Mouse (Mus musculus): ENCODE measurements around the gene Zglp1. TPM values are rescaled to one million over a fixed set of nuclear protein-coding genes. Genes with fewer than 3 reads are reported as not detected.
A peak's percentile ranks its signal among the peaks of the same experiment; 100 is the strongest.

The Zglp1 gene
- polyA plus RNA-seq, 1 experiment from 2014 or later = 0.51 TPM

DNA sequence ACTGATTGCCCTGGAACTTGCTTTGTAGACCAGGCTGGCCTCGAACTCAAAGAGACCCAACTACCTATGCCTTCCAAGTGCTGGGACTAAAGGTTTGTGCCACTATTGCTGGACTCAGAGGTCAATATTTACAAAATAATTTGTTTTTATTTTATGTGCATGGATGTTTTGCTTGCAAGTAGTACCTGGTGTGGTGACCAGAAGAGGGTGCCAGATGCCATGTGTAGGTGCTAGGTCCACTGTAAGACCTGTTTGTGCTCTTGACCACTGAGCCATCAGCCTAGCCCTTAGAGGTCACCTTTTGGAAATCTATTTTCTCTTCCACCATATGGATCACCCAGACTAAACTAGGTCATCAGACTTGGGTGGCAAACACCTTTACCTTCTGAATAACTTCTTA lies 44.2 kb downstream of the Zglp1 start:
- ATAC-seq (no peak), DNase-seq (no peak)
- Histone ChIP-seq H3K9ac (replicated peaks) (no peak overlapping the region), H3K36me3 (replicated peaks; ENCODE audit: insufficient read depth, low read length) (peaks cover 38% of the 10 kb centered on the region), H3K27ac (ENCODE audit: low read depth) (no peak overlapping the region), H3K4me1 (ENCODE audit: insufficient read depth) (peaks cover 2% of the 10 kb centered on the region; the same call in 1 of the 2 replicates), H3K4me2 (ENCODE audit: low read depth, low read length) (no peak overlapping the region), H3K4me3 (ENCODE audit: low read depth, low read length) (no peak overlapping the region), H3K9me3 (ENCODE audit: low read length) (no peaks in the 10 kb centered on the region), H3K27me3 (ENCODE audit: insufficient read depth, low read length) (no peaks in the 10 kb centered on the region)
- TF ChIP-seq EP300 (IDR thresholded peaks at IDR 0.05; ENCODE audit: low read depth) = no peak
- peak; percentile 43 for TF ChIP-seq CTCF (IDR thresholded peaks at IDR 0.05; ENCODE audit: low read depth)
- WGBS (ENCODE audit: insufficient replicate concordance) = 84% methylated on average over 1 of the region's 1 CpGs

DNA sequence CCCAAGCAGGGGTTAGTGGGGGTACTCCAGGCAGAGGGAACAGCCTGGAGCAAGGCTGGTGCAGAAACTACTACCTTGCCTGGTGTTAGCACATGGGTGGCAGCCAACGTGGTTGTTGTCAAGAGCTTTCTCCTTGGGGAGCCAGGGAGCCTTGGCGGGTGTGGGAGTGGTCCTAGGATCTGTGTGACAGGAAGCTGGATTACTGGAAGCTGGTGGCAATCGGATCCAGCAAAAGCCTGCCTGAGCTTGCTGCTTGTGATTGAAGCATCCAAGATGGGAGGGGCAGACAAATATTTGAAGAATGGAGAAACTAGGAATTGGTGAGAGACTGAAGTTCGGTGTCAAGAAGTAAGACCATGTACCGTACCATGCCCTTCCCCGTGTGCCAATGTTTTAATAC lies 44.6 kb downstream of the Zglp1 start:
- Histone ChIP-seq H3K27me3 (ENCODE audit: insufficient read depth, low read length) (no peaks in the 10 kb centered on the region), H3K9ac (replicated peaks) (no peak overlapping the region), H3K4me3 (ENCODE audit: low read depth, low read length) (no peak overlapping the region), H3K36me3 (replicated peaks; ENCODE audit: insufficient read depth, low read length) (peaks cover 34% of the 10 kb centered on the region), H3K27ac (ENCODE audit: low read depth) (no peak overlapping the region), H3K4me1 (ENCODE audit: insufficient read depth) (peaks cover under 1% of the 10 kb centered on the region), H3K4me2 (ENCODE audit: low read depth, low read length) (no peak overlapping the region), H3K9me3 (ENCODE audit: low read length) (no peaks in the 10 kb centered on the region)
- TF ChIP-seq CTCF (IDR thresholded peaks at IDR 0.05; ENCODE audit: low read depth) = no peak
- no peak for TF ChIP-seq EP300 (IDR thresholded peaks at IDR 0.05; ENCODE audit: low read depth)
- ATAC-seq = no peak
- 69% methylated on average over 6 of the region's 6 CpGs for WGBS (ENCODE audit: insufficient replicate concordance)
- no peak for DNase-seq

DNA sequence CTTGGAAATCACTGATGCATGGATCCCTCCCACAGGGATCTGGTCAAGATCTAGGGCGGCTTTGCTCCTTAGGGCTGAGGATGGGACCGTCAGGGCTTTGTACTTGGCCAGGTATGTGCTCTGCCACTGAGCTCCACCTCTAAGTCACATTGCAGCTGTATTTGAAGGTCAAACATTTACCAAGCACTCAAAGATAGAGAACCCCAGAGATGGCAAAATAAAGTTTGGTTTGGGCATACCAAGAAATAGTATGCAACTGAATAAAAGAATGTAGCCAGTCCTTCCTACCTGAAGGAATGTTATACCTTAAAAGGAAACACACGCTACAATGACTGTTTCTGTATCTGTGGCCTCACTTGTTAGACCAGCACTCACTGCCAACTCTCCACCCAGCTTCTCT lies 45.5 kb downstream of the Zglp1 start:
- Histone ChIP-seq H3K9ac (replicated peaks) (no peak overlapping the region), H3K4me2 (ENCODE audit: low read depth, low read length) (no peak overlapping the region), H3K9me3 (ENCODE audit: low read length) (no peaks in the 10 kb centered on the region), H3K4me3 (ENCODE audit: low read depth, low read length) (no peak overlapping the region), H3K27me3 (ENCODE audit: insufficient read depth, low read length) (no peaks in the 10 kb centered on the region), H3K36me3 (replicated peaks; ENCODE audit: insufficient read depth, low read length) (peaks cover 25% of the 10 kb centered on the region), H3K4me1 (ENCODE audit: insufficient read depth) (peaks cover 9% of the 10 kb centered on the region), H3K27ac (ENCODE audit: low read depth) (no peak overlapping the region)
- WGBS (ENCODE audit: insufficient replicate concordance) = 76% methylated on average over 3 of the region's 3 CpGs
- no peak for DNase-seq
- ATAC-seq = no peak
- TF ChIP-seq EP300 (IDR thresholded peaks at IDR 0.05; ENCODE audit: low read depth) (no peak), CTCF (IDR thresholded peaks at IDR 0.05; ENCODE audit: low read depth) (no peak)

DNA sequence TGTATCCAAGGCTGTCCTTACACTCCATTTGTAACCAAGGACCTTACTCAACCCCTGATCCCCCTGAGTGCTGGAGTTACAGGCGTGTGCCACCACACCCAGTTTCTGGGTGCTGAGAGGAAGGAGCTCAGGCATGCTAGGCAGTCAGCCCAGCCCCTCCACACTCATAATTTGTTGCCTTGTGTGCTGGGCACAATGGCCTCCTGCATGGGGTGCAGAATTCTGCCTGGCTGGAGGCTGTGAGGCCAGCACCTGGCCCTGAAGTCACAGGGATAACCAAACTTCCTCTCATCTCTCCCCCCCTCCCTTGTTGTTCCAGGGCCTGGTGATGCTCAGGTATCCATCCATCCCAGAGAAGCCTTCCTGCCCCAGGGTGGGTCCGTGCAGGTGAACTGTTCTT lies 48.3 kb downstream of the Zglp1 start:
- DNase-seq = no peak
- Histone ChIP-seq H3K27me3 (ENCODE audit: insufficient read depth, low read length) (no peaks in the 10 kb centered on the region; the same call in 1 of the 2 replicates), H3K4me3 (ENCODE audit: low read depth, low read length) (no peak overlapping the region), H3K9ac (replicated peaks) (no peak overlapping the region), H3K4me1 (ENCODE audit: insufficient read depth) (peaks cover 23% of the 10 kb centered on the region), H3K4me2 (ENCODE audit: low read depth, low read length) (no peak overlapping the region), H3K36me3 (replicated peaks; ENCODE audit: insufficient read depth, low read length) (peaks cover 19% of the 10 kb centered on the region), H3K27ac (ENCODE audit: low read depth) (no peak overlapping the region), H3K9me3 (ENCODE audit: low read length) (no peaks in the 10 kb centered on the region)
- 82% methylated on average over 2 of the region's 2 CpGs for WGBS (ENCODE audit: insufficient replicate concordance)
- ATAC-seq = no peak
- TF ChIP-seq EP300 (IDR thresholded peaks at IDR 0.05; ENCODE audit: low read depth) (no peak), CTCF (IDR thresholded peaks at IDR 0.05; ENCODE audit: low read depth) (no peak)

DNA sequence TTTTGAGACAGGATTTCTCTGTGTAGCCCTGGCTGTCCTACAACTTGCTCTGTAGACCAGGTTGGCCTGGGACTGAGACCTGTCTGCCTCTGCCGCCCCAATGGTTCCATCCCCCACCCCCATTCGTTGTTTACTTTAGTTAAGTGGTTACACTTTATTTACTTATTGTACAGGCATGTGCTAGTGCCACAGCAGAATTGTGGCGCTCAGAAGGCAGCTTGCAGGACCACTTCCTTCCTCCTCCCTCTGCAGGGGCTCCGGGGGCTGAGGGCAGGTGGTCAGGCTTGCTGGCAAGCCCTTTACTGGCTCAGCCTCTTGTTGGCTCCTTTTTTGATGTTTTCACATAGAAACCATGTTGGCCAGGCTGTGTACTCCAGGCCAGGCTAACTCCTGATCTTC lies 49.7 kb downstream of the Zglp1 start:
- Histone ChIP-seq H3K4me1 (ENCODE audit: insufficient read depth) (peaks cover 28% of the 10 kb centered on the region), H3K4me3 (ENCODE audit: low read depth, low read length) (peak overlapping the region; percentile 52; the same call in 1 of the 2 replicates), H3K36me3 (replicated peaks; ENCODE audit: insufficient read depth, low read length) (peaks cover 18% of the 10 kb centered on the region), H3K27me3 (ENCODE audit: insufficient read depth, low read length) (no peaks in the 10 kb centered on the region; the same call in 1 of the 2 replicates), H3K9me3 (ENCODE audit: low read length) (no peaks in the 10 kb centered on the region), H3K9ac (replicated peaks) (no peak overlapping the region; the same call in 1 of the 2 replicates), H3K27ac (ENCODE audit: low read depth) (no peak overlapping the region), H3K4me2 (ENCODE audit: low read depth, low read length) (peak overlapping the region; percentile 71)
- TF ChIP-seq CTCF (IDR thresholded peaks at IDR 0.05; ENCODE audit: low read depth) (no peak), EP300 (IDR thresholded peaks at IDR 0.05; ENCODE audit: low read depth) (no peak)
- ATAC-seq = no peak
- no peak for DNase-seq
- 19% methylated on average over 4 of the region's 4 CpGs for WGBS (ENCODE audit: insufficient replicate concordance)

DNA sequence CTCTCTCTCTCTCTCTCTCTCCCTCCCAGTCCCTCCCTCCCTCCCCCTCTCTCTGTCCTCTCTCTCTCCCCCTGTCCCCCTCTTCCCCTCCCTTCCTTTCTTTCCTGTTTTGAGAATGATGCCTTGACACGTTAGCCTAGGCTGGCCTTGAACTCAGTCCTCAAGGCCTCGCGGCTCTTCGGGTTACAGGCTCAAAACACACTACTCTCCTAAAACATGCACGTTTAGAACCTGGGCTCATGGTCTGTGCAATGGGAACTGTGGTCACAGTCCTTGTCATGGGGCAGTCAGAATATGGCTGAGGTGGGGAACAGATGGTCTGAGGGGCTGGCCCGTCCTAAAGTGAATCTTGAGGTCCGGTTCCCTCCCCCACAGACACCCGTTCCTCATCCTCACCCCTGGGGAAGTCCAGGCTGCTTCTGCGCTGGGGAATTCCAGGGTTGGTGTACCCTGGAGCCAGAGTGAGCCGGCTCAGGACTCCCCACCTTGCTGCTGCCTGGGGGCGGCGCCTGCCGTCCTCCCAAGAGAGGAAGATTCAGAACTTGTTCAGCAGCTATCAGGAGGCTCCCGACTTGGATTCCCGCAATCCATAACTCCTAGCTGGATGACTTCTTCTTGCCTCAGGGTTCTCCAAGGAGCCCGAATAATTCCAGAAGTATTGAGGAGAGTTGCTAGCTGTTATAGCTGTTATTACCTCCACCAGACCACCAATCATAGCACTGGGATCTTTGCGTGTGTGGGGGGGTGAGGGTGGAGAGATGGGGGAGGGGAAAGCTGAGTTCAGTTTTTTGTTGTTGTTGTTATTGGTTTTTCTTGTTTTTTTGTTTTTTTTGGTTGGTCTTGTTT lies 50.3 kb downstream of the Zglp1 start:
- H3K36me3 ChIP-seq (replicated peaks; ENCODE audit: insufficient read depth, low read length) = peaks cover 16% of the 10 kb centered on the region
- peak overlapping the region; percentile 71 for H3K4me2 ChIP-seq (ENCODE audit: low read depth, low read length)
- ATAC-seq (0 out of 2 replicates have a peak, but pooled peaks have one; percentile 10), DNase-seq (no peak)
- 5% methylated on average over 17 of the region's 17 CpGs for WGBS (ENCODE audit: insufficient replicate concordance)
- H3K4me1 ChIP-seq (ENCODE audit: insufficient read depth) = peaks cover 34% of the 10 kb centered on the region
- H3K4me3 ChIP-seq (ENCODE audit: low read depth, low read length) = peak overlapping the region; percentile 52
- H3K9ac ChIP-seq (replicated peaks) = peak overlapping the region; percentile 51
- TF ChIP-seq EP300 (IDR thresholded peaks at IDR 0.05; ENCODE audit: low read depth) (no peak), CTCF (IDR thresholded peaks at IDR 0.05; ENCODE audit: low read depth) (no peak)
- H3K27me3 ChIP-seq (ENCODE audit: insufficient read depth, low read length) = no peaks in the 10 kb centered on the region; the same call in 1 of the 2 replicates
- H3K9me3 ChIP-seq (ENCODE audit: low read length) = no peaks in the 10 kb centered on the region
- H3K27ac ChIP-seq (ENCODE audit: low read depth) = peak overlapping the region; percentile 63

All from liver, postnatal 0 days (tissue).